Mouse (Mus musculus): ENCODE results near the gene Sf3b2. TPM values are rescaled to one million over a fixed set of nuclear protein-coding genes. Genes with fewer than 3 reads are reported as not detected.

Gene Sf3b2
- 100 to 1,000 TPM; 114 to 120 TPM for total RNA-seq (2021)
- long read RNA-seq, experiment 1, transcript Sf3b2-201 (21 exons, 3,222 nt): major isoform, 173 of 241 reads
- long read RNA-seq, experiment 1, partial matches to known transcripts: 40 of 241 reads
- long read RNA-seq, experiment 1, other reads (novel, unspliced or antisense): 27 of 241 reads
- long read RNA-seq, experiment 2, transcript Sf3b2-201 (21 exons, 3,222 nt): major isoform, 279 of 345 reads
- long read RNA-seq, experiment 2, partial matches to known transcripts: 40 of 345 reads
- long read RNA-seq, experiment 2, other reads (novel, unspliced or antisense): 25 of 345 reads

- peak; percentile 96 to 98 for DNase-seq (ENCODE audit: low spot score in 2 of 2)
Measured at GRCm38 (mm10) chr19:5294972-5295735, at the start of gene Sf3b2. Sf3b2 (minus strand) TSS chr19:5295455.

- no peak for DNase-seq (ENCODE audit: low spot score in 2 of 2)
Measured at GRCm38 (mm10) chr19:5341360-5341759, 46.1 kb upstream of the Sf3b2 start.

- DNase-seq (ENCODE audit: low spot score in 2 of 2): peak; percentile 30 to 78
Measured at GRCm38 (mm10) chr19:5337975-5338374, 42.7 kb upstream of the Sf3b2 start.

- no peak for DNase-seq (ENCODE audit: low spot score in 2 of 2)
Measured at GRCm38 (mm10) chr19:5335441-5335840, 40.2 kb upstream of the Sf3b2 start, which contains the start of gene Catsper1. Catsper1 (plus strand) TSS chr19:5335741.

- DNase-seq (ENCODE audit: low spot score in 2 of 2): no peak
Measured at GRCm38 (mm10) chr19:5334741-5335140, 39.5 kb upstream of the Sf3b2 start.

GRCm38 (mm10) chr19:5327970-5328369, 32.7 kb upstream of the Sf3b2 start:
- DNase-seq (ENCODE audit: low spot score in 2 of 2): no peak

- DNase-seq (ENCODE audit: low spot score in 2 of 2): no peak
Measured at GRCm38 (mm10) chr19:5323801-5324200, 28.5 kb upstream of the Sf3b2 start.

- DNase-seq (ENCODE audit: low spot score in 2 of 2): no peak
Measured at GRCm38 (mm10) chr19:5313189-5313588, 17.9 kb upstream of the Sf3b2 start.

- DNase-seq (ENCODE audit: low spot score in 2 of 2): no peak
Measured at GRCm38 (mm10) chr19:5309025-5309424, 13.8 kb upstream of the Sf3b2 start.

GRCm38 (mm10) chr19:5306968-5307734, 11.9 kb upstream of the Sf3b2 start:
- peak in 1 of 2 experiments; percentile 28 for DNase-seq (ENCODE audit: low spot score in 2 of 2)

GRCm38 (mm10) chr19:5306279-5306678, 11.0 kb upstream of the Sf3b2 start:
- no peak for DNase-seq (ENCODE audit: low spot score in 2 of 2)

- DNase-seq (ENCODE audit: low spot score in 2 of 2): peak in 1 of 2 experiments; percentile 62
Measured at GRCm38 (mm10) chr19:5302455-5302854, 7.2 kb upstream of the Sf3b2 start.

- no peak for DNase-seq (ENCODE audit: low spot score in 2 of 2)
Measured at GRCm38 (mm10) chr19:5300588-5300987, 5.3 kb upstream of the Sf3b2 start.

- no peak for DNase-seq (ENCODE audit: low spot score in 2 of 2)
Measured at GRCm38 (mm10) chr19:5297903-5298800, 2.9 kb upstream of the Sf3b2 start, which contains the start of gene Gal3st3. Gal3st3 (plus strand) TSS chr19:5298331.

GRCm38 (mm10) chr19:5296630-5297029, 1.4 kb upstream of the Sf3b2 start:
- no peak for DNase-seq (ENCODE audit: low spot score in 2 of 2)

- DNase-seq (ENCODE audit: low spot score in 2 of 2): no peak
Measured at GRCm38 (mm10) chr19:5295736-5296075, 451 bp upstream of the Sf3b2 start.

- no peak for DNase-seq (ENCODE audit: low spot score in 2 of 2)
Measured at GRCm38 (mm10) chr19:5278381-5278780, 16.9 kb downstream of the Sf3b2 start.

- DNase-seq (ENCODE audit: low spot score in 2 of 2): no peak
Measured at GRCm38 (mm10) chr19:5277140-5277539, 18.1 kb downstream of the Sf3b2 start.

GRCm38 (mm10) chr19:5276531-5276930, 18.7 kb downstream of the Sf3b2 start:
- no peak for DNase-seq (ENCODE audit: low spot score in 2 of 2)

GRCm38 (mm10) chr19:5275736-5276135, 19.5 kb downstream of the Sf3b2 start:
- DNase-seq (ENCODE audit: low spot score in 2 of 2): no peak

- DNase-seq (ENCODE audit: low spot score in 2 of 2): no peak
Measured at GRCm38 (mm10) chr19:5274641-5275040, 20.6 kb downstream of the Sf3b2 start.

Data from gastrocnemius, postnatal 4 days (tissue).